Mouse (Mus musculus) cerebellum, postnatal 25 days (tissue): ENCODE results near the gene Stk11.

ENCODE experiments used
- DNase-seq, 2 experiments: peaks; one replicate each; pipeline ENCODE4 v3.0.0; 2021; ENCODE audit warnings: mixed read lengths in 2 of 2

Gene Stk11

DNA sequence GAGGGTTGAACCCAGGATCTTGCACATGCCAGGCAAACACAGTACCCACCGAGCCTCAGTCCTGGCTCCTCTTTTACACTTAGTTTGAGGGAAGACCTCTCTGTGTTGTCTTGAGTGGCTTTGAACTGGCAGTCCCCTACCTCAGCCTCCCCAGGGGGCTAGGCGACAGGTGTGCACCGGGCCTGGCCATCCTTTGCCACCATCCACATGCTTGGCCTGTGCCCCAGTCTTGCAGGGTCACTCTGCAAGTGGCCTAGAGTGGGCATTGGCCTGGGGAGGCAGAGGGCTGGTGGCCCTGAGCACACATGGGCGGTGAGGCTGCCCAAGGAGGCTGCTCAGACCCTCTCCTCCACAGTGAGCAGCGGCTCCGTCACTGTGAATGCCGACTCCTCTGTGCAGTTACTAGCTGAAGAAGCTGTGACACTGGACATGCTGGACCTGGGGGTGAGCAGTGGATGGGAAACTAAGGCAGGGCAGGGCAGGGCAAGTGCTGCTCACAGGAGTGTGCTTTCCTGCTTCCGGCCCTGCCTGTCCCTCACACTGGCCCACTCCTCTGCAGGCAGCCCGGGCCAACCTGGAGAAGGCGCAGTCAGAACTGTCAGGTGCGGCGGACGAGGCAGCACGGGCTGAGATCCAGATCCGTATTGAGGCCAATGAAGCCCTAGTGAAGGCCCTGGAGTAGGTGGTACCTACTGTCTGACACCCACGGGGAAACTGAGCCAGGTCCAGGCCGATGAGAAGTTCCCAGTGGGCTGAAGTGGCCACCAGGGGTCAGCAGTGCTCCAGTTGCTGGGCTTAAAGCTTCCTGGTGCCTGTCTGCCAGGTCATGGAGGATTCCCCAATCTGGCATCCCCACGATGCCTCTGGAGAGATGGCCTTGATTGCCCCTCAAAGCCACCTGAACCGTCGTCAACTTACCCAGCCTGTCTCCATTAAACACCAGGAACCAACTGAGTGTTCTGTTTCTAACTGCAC, 29.5 kb downstream of the Stk11 start:
- DNase-seq, result peak; percentile 82 to 89

GRCm38 (mm10) chr10:80145896-80146295, 30.3 kb downstream of the Stk11 start:
- DNase-seq, result peak in 1 of 2 experiments; percentile 73

DNA sequence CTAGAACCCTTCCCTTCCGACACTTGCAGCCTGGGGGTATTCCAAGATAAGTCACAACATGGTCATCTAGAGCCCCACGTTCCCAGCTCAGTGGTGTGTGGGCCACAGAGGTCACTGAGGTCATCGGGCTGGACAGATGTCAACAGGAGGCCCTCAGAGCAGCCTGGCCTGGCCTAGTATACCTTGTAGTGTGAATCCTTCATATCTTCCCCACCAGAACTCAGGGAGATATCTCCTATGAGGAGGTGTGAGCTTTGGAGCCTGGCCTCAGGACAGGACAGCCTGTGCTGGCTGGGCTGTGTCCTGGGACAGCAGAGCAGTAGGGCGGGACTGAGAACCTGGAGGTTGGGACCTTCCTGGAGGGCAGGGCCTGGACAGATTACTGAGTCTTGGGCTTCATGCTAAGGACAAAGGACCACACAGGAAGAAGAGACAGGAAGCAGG, 31.0 kb downstream of the Stk11 start:
- peak in 1 of 2 experiments; percentile 53 for DNase-seq

DNA sequence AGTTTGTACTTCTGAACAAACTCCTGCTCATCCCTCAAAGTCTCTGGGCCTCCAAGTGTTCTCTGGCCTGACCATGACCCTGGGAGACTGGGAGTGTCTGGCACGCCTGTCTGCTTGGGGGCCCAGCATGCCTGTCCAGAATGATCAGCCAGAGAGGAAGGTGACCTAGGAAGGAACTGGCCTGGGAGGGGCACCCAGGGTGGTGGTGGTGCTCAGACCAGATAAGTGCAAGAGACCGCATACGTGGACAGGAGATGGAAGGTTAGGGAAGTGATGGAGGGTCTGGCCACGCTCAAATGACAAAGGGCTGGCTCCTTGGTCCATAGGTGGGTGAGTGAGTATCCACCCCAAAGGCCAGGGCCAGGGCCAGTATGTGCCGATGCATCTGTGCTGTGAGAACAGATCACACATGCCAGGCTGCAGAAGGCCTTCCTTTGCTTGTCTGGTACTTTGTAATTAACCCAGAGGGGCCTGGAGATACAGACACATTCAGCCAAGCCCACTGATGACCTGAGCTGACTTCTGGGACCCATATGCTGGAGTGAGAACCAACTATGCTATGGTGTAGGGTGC, 31.6 kb downstream of the Stk11 start:
- peak in 1 of 2 experiments; percentile 49 for DNase-seq

DNA sequence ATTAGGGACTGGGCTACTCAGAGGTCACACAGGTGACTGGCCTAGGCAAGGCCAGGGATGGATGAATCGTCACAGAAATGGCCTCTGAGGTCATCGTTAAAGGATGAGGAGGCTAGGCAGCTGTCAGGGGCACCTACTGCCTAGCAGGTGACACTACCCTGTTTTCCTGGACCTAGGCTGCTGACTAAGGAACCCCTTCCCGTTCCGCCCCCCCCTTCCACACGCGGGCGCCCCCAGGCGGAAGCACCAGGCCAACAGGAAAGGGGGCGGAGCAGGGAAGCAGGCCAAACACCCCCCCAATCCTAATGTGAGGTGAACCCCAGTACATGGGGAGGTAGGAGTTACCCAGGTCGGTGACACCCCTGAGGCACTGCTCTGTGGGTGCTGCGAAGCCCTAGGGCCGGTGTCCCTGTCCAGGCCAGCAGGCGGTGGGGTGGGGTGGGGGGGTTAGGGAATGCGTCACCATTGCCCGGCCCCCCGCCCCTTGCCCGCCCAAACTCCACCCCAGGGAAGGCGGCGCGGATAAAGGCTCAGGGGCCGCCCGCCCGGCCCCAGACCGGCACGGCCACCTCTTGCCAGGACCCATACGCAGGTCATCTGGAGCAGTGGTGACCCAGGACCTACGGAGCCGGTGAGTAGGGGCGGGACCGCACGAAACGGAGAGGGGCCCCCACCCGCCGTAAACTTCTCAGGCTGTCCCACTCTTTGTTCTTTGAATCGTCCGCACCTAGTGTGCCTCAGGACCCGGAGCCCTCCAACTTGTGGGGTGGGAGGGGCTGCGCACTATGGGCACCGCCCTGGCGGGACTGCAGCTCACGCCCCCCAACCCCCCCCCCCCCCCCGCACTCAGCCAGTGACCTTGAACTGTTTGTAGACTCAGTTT, 32.4 kb downstream of the Stk11 start, which contains the start of gene Midn:
Midn (plus strand) TSS at position 554 of the 883 bp plus-strand sequence.
- peak; percentile 68 to 81 for DNase-seq

- peak; percentile 96 to 98 for DNase-seq
These were observed 33.1 kb downstream of the Stk11 start for GRCm38 (mm10) chr10:80148610-80149290.

GRCm38 (mm10) chr10:80149291-80150225, 34.0 kb downstream of the Stk11 start:
- DNase-seq, result peak; percentile 96 to 98

DNA sequence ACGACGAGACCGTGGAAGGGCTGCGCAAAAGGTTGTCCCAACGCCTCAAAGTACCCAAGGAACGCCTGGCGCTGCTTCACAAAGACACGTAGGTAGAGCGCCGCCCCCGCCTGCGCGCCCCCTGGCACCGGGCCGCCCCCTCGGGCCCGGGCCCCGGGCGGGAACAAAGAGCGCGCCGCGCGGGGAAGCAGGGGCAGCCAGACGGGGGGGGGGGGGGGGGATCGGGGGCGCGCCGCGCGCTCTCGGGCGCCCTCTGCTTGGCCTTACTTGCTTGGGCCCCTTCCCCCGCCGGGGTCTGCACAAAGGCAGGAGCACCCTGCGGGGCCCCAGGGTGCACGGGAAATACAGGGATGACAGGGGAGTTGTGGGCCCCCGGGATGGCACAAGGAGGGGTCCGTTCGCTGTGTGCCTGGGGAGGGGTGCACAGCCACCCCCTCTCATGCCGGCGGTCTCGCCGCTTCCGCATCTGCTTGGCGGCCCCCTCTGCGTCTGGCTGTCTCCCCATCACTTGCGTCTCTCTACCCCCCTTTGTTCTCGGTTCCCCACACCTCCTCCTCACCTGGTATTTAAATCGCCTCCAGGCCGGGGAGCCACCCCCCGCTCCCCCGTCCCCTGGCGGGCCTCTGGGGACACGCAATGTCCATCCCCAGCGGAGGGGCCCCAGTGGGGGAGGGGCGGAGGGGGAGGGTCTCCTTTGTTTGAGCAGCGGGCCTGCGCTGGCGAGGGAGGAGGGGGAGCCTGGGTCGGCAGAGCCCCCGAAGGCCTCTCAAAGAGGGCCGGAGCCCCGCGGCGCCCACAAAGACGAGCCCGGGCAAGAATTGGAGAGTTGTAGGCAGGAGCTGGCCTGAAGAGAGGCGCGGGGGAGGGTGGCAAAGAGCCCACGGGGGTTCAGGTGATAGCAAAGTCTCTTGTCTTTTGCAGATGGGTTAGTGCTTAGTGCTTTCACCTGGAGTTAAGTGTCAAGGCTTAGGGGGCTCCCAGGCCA, 34.9 kb downstream of the Stk11 start:
- DNase-seq, result peak; percentile 75 to 80

GRCm38 (mm10) chr10:80151211-80152034, 35.8 kb downstream of the Stk11 start:
- peak; percentile 68 to 77 for DNase-seq

GRCm38 (mm10) chr10:80152071-80152872, 36.7 kb downstream of the Stk11 start:
- DNase-seq, result peak in 1 of 2 experiments; percentile 49

DNA sequence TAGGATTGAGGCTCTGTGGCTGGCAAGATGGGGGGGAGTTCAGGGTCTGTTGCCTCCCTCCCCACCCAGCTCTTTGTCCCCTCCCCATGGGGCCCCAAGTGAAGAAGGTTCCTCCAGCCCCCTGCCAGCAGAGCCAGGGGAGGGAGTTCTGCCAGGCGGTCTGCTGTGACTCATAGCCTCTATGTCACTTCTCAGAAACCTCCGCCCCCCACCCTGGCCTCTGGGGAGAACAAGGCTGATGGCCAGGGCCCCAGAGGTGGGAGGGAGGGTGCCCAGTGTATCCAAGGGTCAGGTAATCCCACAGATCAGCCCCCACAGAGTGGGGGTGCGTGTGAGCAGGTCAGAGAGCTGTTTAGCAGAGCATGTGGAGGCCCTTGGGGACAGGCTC, 37.3 kb downstream of the Stk11 start:
- DNase-seq, result peak in 1 of 2 experiments; percentile 60

- no peak for DNase-seq
These were observed 38.1 kb downstream of the Stk11 start for GRCm38 (mm10) chr10:80153713-80154112.

DNA sequence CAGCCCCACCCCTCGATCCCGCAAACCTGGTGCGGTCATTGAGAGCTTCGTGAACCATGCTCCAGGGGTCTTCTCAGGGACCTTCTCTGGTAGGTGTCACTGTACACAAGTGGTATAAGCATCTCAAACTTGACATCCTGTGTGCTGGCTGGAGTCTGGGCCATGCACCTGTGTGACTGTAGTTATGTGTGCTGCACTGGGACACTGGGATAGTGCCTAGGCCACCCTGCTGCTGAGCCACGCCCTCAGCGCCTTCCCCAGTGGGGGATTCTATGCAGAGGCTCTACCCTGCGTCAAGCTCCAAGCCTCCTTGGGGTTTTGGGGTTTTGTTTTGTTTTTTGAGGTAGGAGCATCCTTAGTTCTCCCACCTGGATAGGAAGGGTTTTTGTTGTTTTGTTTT, 38.8 kb downstream of the Stk11 start:
- no peak for DNase-seq

- DNase-seq, result peak in 1 of 2 experiments; percentile 40
These were observed 39.7 kb downstream of the Stk11 start for GRCm38 (mm10) chr10:80155277-80155676.

DNA sequence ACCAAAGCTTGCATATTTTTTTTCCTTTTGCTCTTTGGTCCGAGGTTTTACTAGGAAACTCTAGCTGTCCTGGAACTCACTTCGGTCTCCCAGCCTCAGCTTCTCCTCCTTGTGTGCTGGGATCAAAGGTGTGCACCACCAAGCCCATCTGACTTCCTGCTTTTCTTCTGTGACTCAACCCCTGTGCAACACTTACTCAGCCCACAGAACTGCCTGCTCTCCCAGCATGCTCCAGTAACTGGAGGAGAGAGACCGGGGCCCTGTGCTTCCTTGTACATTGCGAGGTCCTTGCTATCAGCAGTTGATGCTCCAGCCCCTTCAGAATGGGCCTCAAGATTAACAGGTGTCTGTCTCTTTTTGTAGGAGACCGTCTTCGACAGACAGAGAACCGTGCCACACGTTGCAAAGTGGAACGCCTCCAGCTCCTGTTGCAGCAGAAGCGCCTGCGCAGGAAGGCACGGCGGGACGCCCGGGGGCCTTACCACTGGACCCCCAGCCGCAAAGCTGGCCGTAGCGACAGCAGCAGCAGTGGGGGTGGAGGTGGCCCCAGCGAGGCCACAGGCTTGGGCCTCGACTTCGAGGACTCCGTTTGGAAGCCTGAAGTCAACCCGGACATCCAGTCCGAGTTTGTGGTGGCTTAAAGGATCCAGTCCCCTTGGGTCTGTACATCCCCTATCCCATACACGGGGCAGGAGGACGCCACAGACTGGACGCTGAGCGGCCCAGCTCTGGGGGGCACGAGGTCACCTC, 40.6 kb downstream of the Stk11 start:
- DNase-seq, result no peak

GRCm38 (mm10) chr10:80156752-80157053, 41.1 kb downstream of the Stk11 start:
- DNase-seq, result no peak
